Mouse (Mus musculus): ENCODE results near the gene Gm2663.

GRCm38 (mm10) chr6:41047961-41048360 is 48.7 kb upstream of the Gm2663 start:
- TF ChIP-seq POLR2A (IDR thresholded peaks at IDR 0.05; ENCODE audit: low read depth, low read length) = no peak
- TF ChIP-seq CTCF (IDR thresholded peaks at IDR 0.05; ENCODE audit: extremely low read depth, insufficient read depth, insufficient read length, insufficient replicate concordance) = no peak

Data from spleen, adult 2 months (tissue).